Mouse (Mus musculus): Measurements from ENCODE around the gene Gm49601.

DNA sequence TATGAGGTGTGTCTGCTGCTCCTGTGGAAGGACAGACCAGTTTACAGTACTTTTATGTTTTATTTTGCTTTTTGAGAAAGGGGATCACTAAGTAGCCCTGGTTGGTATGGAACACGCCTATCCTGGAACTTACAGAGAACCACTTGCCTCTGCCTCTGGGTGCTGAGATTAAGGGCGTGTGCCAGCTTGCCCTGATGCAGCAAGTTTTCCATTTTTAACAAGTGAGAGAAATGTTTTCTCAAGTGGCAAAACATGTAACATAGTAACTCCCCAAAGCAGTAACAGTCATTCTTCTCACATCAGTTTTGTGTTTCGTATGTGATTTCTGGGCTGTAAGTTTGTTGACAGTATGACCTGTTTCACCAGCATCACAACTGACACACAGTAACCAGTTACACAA lies 46.8 kb upstream of the Gm49601 start:
- TF ChIP-seq TAL1 (conservative IDR thresholded peaks at IDR 0.05; ENCODE audit: low read depth, low read length) (no peak), CTCF (IDR thresholded peaks at IDR 0.05; ENCODE audit: low read depth, low read length) (no peak), POLR2AphosphoS5 (IDR thresholded peaks at IDR 0.05; ENCODE audit: insufficient replicate concordance, low read depth, low read length) (no peak), GATA1 (IDR thresholded peaks at IDR 0.05; ENCODE audit: borderline replicate concordance, low read length) (no peak)

Measured in G1E (cell line).